Mouse (Mus musculus): Measurements from ENCODE around the gene Larp1. TPM values are rescaled to one million over a fixed set of nuclear protein-coding genes. Genes with fewer than 3 reads are reported as not detected.

Gene Larp1
- polyA plus RNA-seq, 1 experiment from 2014 or later, result 25.2 TPM

DNA sequence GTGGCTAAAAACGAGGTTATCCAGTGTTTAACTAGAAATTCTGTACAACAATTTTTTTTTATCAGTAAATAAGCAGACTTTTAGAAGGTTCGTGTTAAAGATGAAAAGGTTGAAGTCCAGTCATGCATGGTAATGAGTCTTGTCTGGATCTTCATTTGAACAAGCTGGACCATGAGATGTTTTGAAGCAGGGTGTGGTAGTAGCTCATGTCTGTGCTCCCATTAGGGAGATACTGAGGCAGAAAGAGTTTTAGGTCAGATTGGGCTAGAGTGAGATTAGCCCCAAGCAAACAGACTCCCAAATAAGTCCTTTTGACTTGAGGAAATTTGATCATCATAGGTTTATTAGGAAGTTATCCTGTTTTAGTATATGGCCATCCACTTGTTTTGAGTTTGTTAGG is 6.5 kb downstream of the Larp1 start:
- Histone ChIP-seq H3K4me1 (replicated peaks; ENCODE audit: control insufficient read depth, insufficient read depth, low read length) (peaks cover 52% of the 10 kb centered on the region), H3K9me3 (ENCODE audit: control insufficient read depth, low read length) (no peaks in the 10 kb centered on the region), H3K36me3 (ENCODE audit: control insufficient read depth, insufficient read depth, low read length) (no peaks in the 10 kb centered on the region), H3K27ac (ENCODE audit: low read depth) (no peak overlapping the region), H3K4me2 (ENCODE audit: low read length) (no peak overlapping the region), H3K27me3 (replicated peaks; ENCODE audit: control insufficient read depth, insufficient read depth, low read length) (no peaks in the 10 kb centered on the region), H3K4me3 (ENCODE audit: low read depth, low read length) (no peak overlapping the region), H3K9ac (ENCODE audit: low read length) (no peak overlapping the region)
- 59% methylated on average over 2 of the region's 2 CpGs for WGBS
- ATAC-seq (replicated peaks; ENCODE audit: low FRiP score, low TSS enrichment, low read depth) (no peak), DNase-seq (ENCODE audit: low spot score) (no peak)

DNA sequence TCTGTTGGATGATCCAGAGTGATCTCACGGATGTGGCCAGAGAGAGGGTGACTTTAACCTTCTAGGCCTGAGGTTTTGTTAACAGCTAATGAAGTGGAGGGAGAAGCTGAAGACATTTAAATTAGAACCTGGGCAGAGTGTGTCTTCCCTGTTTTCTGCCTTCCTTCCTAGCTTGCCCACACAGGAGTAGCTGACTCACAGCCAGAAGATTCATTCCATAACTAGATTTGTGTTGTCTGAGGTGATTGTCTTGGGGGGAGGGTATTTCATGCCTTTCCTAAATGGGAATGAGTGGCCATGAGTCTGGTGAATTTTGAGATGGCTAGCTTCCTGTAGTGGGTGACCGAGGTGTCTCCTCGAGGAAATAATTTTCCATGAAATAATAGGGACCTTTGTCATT is 7.5 kb downstream of the Larp1 start:
- H3K36me3 ChIP-seq (ENCODE audit: control insufficient read depth, insufficient read depth, low read length), result no peaks in the 10 kb centered on the region
- H3K4me2 ChIP-seq (ENCODE audit: low read length), result 0 out of 2 replicates have a peak overlapping the region, but pooled peaks have one; percentile 2
- H3K27me3 ChIP-seq (replicated peaks; ENCODE audit: control insufficient read depth, insufficient read depth, low read length), result no peaks in the 10 kb centered on the region
- WGBS, result 47% methylated on average over 3 of the region's 3 CpGs
- H3K27ac ChIP-seq (ENCODE audit: low read depth), result no peak overlapping the region
- H3K4me1 ChIP-seq (replicated peaks; ENCODE audit: control insufficient read depth, insufficient read depth, low read length), result peaks cover 57% of the 10 kb centered on the region
- ATAC-seq (replicated peaks; ENCODE audit: low FRiP score, low TSS enrichment, low read depth) (no peak), DNase-seq (ENCODE audit: low spot score) (no peak)
- no peaks in the 10 kb centered on the region for H3K9me3 ChIP-seq (ENCODE audit: control insufficient read depth, low read length)
- no peak overlapping the region for H3K9ac ChIP-seq (ENCODE audit: low read length)
- H3K4me3 ChIP-seq (ENCODE audit: low read depth, low read length), result no peak overlapping the region

DNA sequence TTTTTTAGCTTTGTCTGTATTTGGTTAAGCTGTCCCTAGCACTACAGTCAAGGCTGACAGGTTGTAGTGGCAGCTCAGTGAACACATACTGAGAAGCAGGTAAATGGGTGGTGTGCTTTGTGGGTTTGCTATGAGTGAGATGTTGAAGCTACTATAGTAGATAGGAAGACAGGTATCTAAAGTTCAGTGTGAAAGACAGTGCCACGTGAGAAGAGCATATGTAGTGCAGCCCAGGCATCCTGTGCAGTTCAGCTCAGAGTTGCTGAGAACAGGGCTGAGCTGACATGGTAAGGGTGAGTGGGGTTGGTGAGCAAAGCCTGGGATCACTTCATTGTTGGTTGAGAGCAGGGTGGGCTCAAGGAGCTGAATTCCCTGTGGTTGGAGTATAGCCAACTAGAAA is 8.6 kb downstream of the Larp1 start:
- WGBS, result 58% methylated on average over 1 of the region's 1 CpGs
- peaks cover 62% of the 10 kb centered on the region for H3K4me1 ChIP-seq (replicated peaks; ENCODE audit: control insufficient read depth, insufficient read depth, low read length)
- H3K9ac ChIP-seq (ENCODE audit: low read length), result no peak overlapping the region
- H3K9me3 ChIP-seq (ENCODE audit: control insufficient read depth, low read length), result no peaks in the 10 kb centered on the region
- DNase-seq (ENCODE audit: low spot score), result no peak
- no peaks in the 10 kb centered on the region for H3K36me3 ChIP-seq (ENCODE audit: control insufficient read depth, insufficient read depth, low read length)
- no peak overlapping the region for H3K4me2 ChIP-seq (ENCODE audit: low read length)
- no peaks in the 10 kb centered on the region for H3K27me3 ChIP-seq (replicated peaks; ENCODE audit: control insufficient read depth, insufficient read depth, low read length)
- no peak overlapping the region for H3K4me3 ChIP-seq (ENCODE audit: low read depth, low read length)
- no peak for ATAC-seq (replicated peaks; ENCODE audit: low FRiP score, low TSS enrichment, low read depth)
- H3K27ac ChIP-seq (ENCODE audit: low read depth), result no peak overlapping the region

DNA sequence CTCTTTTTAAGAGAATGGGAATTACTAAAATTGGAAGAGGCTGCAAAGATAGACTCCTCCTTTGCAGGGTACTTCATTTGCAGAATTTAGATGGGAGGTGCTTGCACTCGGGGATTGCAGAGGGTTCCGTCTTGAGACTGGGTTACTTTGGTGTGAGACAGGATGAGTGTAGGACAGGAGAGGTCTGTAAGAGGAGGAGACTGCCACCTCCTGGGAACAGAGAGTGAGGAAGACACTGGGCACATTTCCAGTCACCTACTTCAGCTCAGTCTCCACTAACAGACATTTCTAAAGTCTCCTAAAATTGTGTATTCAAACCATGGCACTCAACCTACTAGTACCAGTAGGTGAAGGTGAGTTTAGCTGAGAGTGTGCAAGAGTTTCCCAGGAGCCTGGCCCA is 9.4 kb downstream of the Larp1 start:
- DNase-seq (ENCODE audit: low spot score), result no peak
- H3K9me3 ChIP-seq (ENCODE audit: control insufficient read depth, low read length), result no peaks in the 10 kb centered on the region
- peaks cover 62% of the 10 kb centered on the region for H3K4me1 ChIP-seq (replicated peaks; ENCODE audit: control insufficient read depth, insufficient read depth, low read length)
- WGBS, result 65% methylated on average over 2 of the region's 2 CpGs
- no peak overlapping the region for H3K27ac ChIP-seq (ENCODE audit: low read depth)
- H3K36me3 ChIP-seq (ENCODE audit: control insufficient read depth, insufficient read depth, low read length), result no peaks in the 10 kb centered on the region
- H3K27me3 ChIP-seq (replicated peaks; ENCODE audit: control insufficient read depth, insufficient read depth, low read length), result no peaks in the 10 kb centered on the region
- H3K4me3 ChIP-seq (ENCODE audit: low read depth, low read length), result no peak overlapping the region
- ATAC-seq (replicated peaks; ENCODE audit: low FRiP score, low TSS enrichment, low read depth), result no peak
- no peak overlapping the region for H3K4me2 ChIP-seq (ENCODE audit: low read length)
- no peak overlapping the region for H3K9ac ChIP-seq (ENCODE audit: low read length)

DNA sequence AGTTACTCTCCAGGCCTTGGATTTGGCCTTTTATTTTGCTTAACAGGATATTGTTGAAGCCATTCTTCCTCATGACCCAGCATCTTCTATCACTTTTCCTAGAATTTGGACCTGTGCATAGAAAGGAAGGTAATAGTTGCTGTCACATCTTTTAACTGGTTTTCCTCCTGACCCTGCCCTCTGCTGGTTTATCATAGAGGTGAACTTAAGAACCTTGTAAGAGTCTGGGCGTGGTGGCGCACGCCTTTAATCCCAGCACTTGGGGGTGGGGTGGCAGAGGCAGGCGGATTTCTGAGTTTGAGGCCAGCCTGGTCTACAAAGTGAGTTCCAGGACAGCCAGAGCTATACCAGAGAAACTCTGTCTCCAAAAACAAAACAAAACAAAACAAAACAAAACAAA is 9.8 kb downstream of the Larp1 start:
- WGBS, result 85% methylated on average over 4 of the region's 4 CpGs
- Histone ChIP-seq H3K9ac (ENCODE audit: low read length) (no peak overlapping the region), H3K4me1 (replicated peaks; ENCODE audit: control insufficient read depth, insufficient read depth, low read length) (peaks cover 62% of the 10 kb centered on the region), H3K36me3 (ENCODE audit: control insufficient read depth, insufficient read depth, low read length) (no peaks in the 10 kb centered on the region), H3K9me3 (ENCODE audit: control insufficient read depth, low read length) (no peaks in the 10 kb centered on the region), H3K4me2 (ENCODE audit: low read length) (no peak overlapping the region), H3K4me3 (ENCODE audit: low read depth, low read length) (no peak overlapping the region), H3K27me3 (replicated peaks; ENCODE audit: control insufficient read depth, insufficient read depth, low read length) (no peaks in the 10 kb centered on the region), H3K27ac (ENCODE audit: low read depth) (no peak overlapping the region)
- no peak for ATAC-seq (replicated peaks; ENCODE audit: low FRiP score, low TSS enrichment, low read depth)
- DNase-seq (ENCODE audit: low spot score), result no peak

DNA sequence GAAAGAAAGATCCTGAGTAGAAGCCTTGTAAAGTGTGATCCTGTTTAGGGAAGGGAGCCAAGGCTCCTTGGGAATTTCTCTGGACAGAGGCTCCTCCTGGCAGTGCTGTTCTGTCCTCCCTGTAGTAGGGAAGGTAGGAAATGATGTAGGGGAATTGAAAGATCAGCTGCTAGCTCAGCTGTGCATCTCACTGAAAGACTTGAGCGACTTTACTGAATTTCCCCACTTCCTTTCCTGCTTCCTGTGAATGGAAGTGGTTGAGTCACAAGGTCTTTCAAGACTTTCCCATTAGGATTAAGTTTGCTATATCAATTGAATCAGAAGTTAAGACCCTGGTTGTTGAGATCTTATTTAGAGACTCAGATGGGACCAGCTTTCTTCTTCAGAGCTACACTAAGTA is 12.2 kb downstream of the Larp1 start:
- DNase-seq (ENCODE audit: low spot score), result no peak
- no peak for ATAC-seq (replicated peaks; ENCODE audit: low FRiP score, low TSS enrichment, low read depth)
- H3K27me3 ChIP-seq (replicated peaks; ENCODE audit: control insufficient read depth, insufficient read depth, low read length), result no peaks in the 10 kb centered on the region
- H3K9ac ChIP-seq (ENCODE audit: low read length), result no peak overlapping the region
- 36% methylated on average over 1 of the region's 1 CpGs for WGBS
- H3K4me2 ChIP-seq (ENCODE audit: low read length), result peak overlapping the region; percentile 26; the same call in 1 of the 2 replicates
- peak overlapping the region; percentile 39; the same call in 1 of the 2 replicates for H3K27ac ChIP-seq (ENCODE audit: low read depth)
- no peak overlapping the region for H3K4me3 ChIP-seq (ENCODE audit: low read depth, low read length)
- no peaks in the 10 kb centered on the region for H3K9me3 ChIP-seq (ENCODE audit: control insufficient read depth, low read length)
- H3K36me3 ChIP-seq (ENCODE audit: control insufficient read depth, insufficient read depth, low read length), result no peaks in the 10 kb centered on the region
- H3K4me1 ChIP-seq (replicated peaks; ENCODE audit: control insufficient read depth, insufficient read depth, low read length), result peaks cover 57% of the 10 kb centered on the region

DNA sequence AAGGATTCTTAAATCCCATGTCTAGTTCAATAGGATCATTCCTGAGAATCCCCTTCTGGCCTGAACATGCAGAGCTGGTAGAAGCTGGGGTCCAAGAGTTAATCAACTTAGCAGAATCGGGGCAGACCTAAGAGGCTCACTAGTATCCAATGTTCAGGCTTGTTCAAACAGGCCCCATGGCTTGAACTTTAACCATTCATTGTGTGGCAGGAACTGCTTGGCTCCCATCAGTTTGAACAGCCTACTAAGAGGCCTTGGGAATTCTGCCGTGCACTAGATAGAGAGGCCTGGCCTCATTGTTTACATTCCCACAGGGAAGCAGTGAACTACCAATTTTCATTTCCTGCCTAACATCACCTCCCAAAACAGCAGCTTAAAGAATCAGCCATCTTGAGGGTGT is 12.8 kb downstream of the Larp1 start:
- no peaks in the 10 kb centered on the region for H3K36me3 ChIP-seq (ENCODE audit: control insufficient read depth, insufficient read depth, low read length)
- H3K4me3 ChIP-seq (ENCODE audit: low read depth, low read length), result no peak overlapping the region
- ATAC-seq (replicated peaks; ENCODE audit: low FRiP score, low TSS enrichment, low read depth) (no peak; the same call in 1 of the 2 replicates), DNase-seq (ENCODE audit: low spot score) (no peak)
- 11% methylated on average over 2 of the region's 2 CpGs for WGBS
- peak overlapping the region; percentile 39; the same call in 1 of the 2 replicates for H3K27ac ChIP-seq (ENCODE audit: low read depth)
- H3K4me1 ChIP-seq (replicated peaks; ENCODE audit: control insufficient read depth, insufficient read depth, low read length), result peaks cover 54% of the 10 kb centered on the region
- H3K9me3 ChIP-seq (ENCODE audit: control insufficient read depth, low read length), result no peaks in the 10 kb centered on the region
- no peak overlapping the region for H3K9ac ChIP-seq (ENCODE audit: low read length)
- H3K27me3 ChIP-seq (replicated peaks; ENCODE audit: control insufficient read depth, insufficient read depth, low read length), result no peaks in the 10 kb centered on the region
- H3K4me2 ChIP-seq (ENCODE audit: low read length), result peak overlapping the region; percentile 26; the same call in 1 of the 2 replicates

DNA sequence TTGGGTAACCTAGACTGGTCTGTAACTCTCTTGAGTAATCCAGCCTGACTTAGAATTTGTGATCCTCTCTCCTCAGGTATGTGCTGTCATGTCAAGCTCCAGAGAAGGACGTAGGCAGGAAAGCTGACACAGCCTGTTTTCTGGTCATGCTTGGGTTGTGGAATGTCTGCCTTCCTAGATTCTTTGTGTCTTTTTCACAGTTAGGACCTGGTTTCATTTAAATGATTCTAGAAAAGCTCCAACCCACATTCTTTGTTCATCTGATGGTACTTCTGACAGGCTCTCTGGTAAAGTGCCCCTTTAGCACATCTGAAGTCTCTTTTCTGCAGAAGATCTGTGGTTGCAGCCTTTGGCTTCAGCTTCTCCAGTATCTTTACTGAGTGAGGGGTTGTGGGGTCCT is 15.4 kb downstream of the Larp1 start:
- ATAC-seq (replicated peaks; ENCODE audit: low FRiP score, low TSS enrichment, low read depth) (no peak), DNase-seq (ENCODE audit: low spot score) (no peak)
- no peak overlapping the region for H3K4me2 ChIP-seq (ENCODE audit: low read length)
- no peaks in the 10 kb centered on the region for H3K27me3 ChIP-seq (replicated peaks; ENCODE audit: control insufficient read depth, insufficient read depth, low read length)
- no peak overlapping the region for H3K9ac ChIP-seq (ENCODE audit: low read length)
- H3K36me3 ChIP-seq (ENCODE audit: control insufficient read depth, insufficient read depth, low read length), result no peaks in the 10 kb centered on the region
- WGBS, result 93% methylated on average over 1 of the region's 1 CpGs
- no peak overlapping the region for H3K4me3 ChIP-seq (ENCODE audit: low read depth, low read length)
- H3K9me3 ChIP-seq (ENCODE audit: control insufficient read depth, low read length), result no peaks in the 10 kb centered on the region
- no peak overlapping the region for H3K27ac ChIP-seq (ENCODE audit: low read depth)
- H3K4me1 ChIP-seq (replicated peaks; ENCODE audit: control insufficient read depth, insufficient read depth, low read length), result peaks cover 35% of the 10 kb centered on the region

DNA sequence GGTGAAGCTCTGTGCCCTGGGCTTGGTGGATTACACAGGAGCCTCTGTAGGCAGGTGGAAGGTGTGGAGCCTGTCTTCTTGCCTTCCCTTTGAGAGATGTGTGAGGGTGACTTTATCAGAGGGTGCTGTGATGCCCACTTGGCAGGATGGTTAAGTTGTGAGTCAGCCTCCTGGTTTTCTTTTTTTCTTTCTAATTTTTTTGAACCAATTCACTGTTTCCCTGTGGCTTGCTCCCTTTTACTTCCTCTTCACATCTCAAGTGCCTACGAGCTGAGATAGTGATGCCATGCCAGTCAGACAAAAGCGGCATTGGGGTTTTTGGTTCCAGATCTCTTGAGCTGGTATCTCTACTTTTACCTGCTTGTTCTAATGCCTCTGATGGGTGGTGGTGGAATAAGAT is 15.8 kb downstream of the Larp1 start:
- Histone ChIP-seq H3K4me2 (ENCODE audit: low read length) (no peak overlapping the region), H3K9me3 (ENCODE audit: control insufficient read depth, low read length) (no peaks in the 10 kb centered on the region), H3K4me1 (replicated peaks; ENCODE audit: control insufficient read depth, insufficient read depth, low read length) (peaks cover 35% of the 10 kb centered on the region), H3K9ac (ENCODE audit: low read length) (no peak overlapping the region), H3K27ac (ENCODE audit: low read depth) (no peak overlapping the region), H3K27me3 (replicated peaks; ENCODE audit: control insufficient read depth, insufficient read depth, low read length) (no peaks in the 10 kb centered on the region), H3K36me3 (ENCODE audit: control insufficient read depth, insufficient read depth, low read length) (no peaks in the 10 kb centered on the region), H3K4me3 (ENCODE audit: low read depth, low read length) (no peak overlapping the region)
- ATAC-seq (replicated peaks; ENCODE audit: low FRiP score, low TSS enrichment, low read depth), result no peak
- DNase-seq (ENCODE audit: low spot score), result no peak
- 82% methylated on average over 2 of the region's 2 CpGs for WGBS
